Mouse (Mus musculus) embryonic fibroblast, embryonic 13.5 days (primary cell): ENCODE data around the gene Ahdc1.

Experiments
- CTCF ChIP-seq: IDR thresholded peaks from 2 replicates; pipeline ENCODE4 v1.5.1; 2011; ENCODE audit warnings: mild to moderate bottlenecking, control low read depth, low read length, moderate library complexity, borderline replicate concordance; ENCODE audit not compliant: insufficient read depth
- POLR2A ChIP-seq: IDR thresholded peaks from 2 replicates; pipeline ENCODE4 v1.6.1; 2011; ENCODE audit warnings: low read depth, mild to moderate bottlenecking, control low read depth, low read length, moderate library complexity

DNA sequence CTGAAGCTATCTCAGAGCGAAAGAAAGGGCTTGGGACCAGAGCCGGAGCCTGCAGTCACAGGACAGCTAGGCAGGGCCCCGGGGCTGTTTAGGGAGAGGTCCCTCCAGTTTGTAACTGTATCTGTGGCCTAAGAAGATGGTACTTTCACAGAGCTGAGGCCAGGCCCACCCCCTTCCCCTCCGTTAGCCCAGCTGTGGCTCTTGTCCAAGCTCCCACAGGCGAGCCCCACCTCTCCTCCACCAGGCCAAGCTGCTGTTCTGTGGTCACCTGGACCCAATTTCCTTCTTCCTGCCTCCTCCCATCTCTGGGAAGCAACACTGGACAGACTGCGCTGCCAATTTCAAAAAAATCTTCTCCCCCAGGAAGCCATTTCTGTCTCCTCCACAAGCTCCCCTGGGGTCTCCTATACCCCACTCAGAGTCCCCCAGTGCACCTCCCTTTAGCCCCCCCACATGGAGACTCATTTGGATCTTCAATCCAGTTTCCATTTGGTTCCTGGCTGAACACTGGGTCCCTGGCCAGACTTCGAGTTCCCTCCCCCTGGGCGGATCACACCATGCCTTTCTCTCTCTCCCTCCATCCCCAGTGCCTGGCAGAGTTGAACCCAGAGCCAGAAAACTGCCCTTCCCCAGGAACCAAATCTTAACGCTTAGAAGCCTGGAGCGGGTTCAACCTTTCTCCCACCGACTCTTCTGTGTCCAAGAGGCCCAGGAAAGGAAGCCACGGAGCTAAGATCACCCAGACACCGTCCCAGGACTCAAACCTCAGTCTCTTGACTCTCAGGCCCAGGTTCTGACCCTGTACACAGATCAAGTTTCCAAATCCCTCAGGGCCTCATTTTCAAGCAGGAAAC is 97.6 kb downstream of the Ahdc1 start:
- TF ChIP-seq CTCF = no peak
- no peak for TF ChIP-seq POLR2A
